Mouse (Mus musculus) limb, embryonic 15.5 days (tissue): ENCODE data around the gene Mrs2. TPM values are rescaled to one million over a fixed set of nuclear protein-coding genes. Genes with fewer than 3 reads are reported as not detected.

ENCODE experiments used
- ATAC-seq: fragments of 200-750 bp; cut with Nextera tagmentation; 2 replicates; pipeline ENCODE4 v1.8.0; 2017; ENCODE audit warnings: low read depth, moderate TSS enrichment; ENCODE audit not compliant: insufficient number of reproducible peaks, low FRiP score, low TSS enrichment
- H3K27ac ChIP-seq: fragments of 300-500 bp; sonication (generic); 2 replicates; pipeline ENCODE4 v1.5.1; 2015; ENCODE audit warnings: moderate library complexity, mild to moderate bottlenecking, inconsistent platforms
- H3K27me3 ChIP-seq: fragments of 300-500 bp; sonication (generic); 2 replicates; pipeline ENCODE4 v1.6.1; 2015; ENCODE audit warnings: inconsistent platforms
- H3K36me3 ChIP-seq: fragments of 300-500 bp; sonication (generic); 2 replicates; pipeline ENCODE4 v1.6.1; 2015; ENCODE audit warnings: inconsistent platforms
- H3K4me1 ChIP-seq: fragments of 300-500 bp; sonication (generic); 2 replicates; pipeline ENCODE4 v1.6.1; 2015; ENCODE audit warnings: inconsistent platforms
- H3K4me2 ChIP-seq: fragments of 300-500 bp; sonication (generic); 2 replicates; pipeline ENCODE4 v1.6.1; 2015; ENCODE audit warnings: mild to moderate bottlenecking, inconsistent platforms
- H3K4me3 ChIP-seq: fragments of 300-500 bp; sonication (generic); 2 replicates; pipeline ENCODE4 v1.5.1; 2015; ENCODE audit warnings: mild to moderate bottlenecking, inconsistent platforms
- H3K9ac ChIP-seq: fragments of 300-500 bp; sonication (generic); 2 replicates; pipeline ENCODE4 v1.6.1; 2015; ENCODE audit warnings: inconsistent platforms
- H3K9me3 ChIP-seq: fragments of 300-500 bp; sonication (generic); 2 replicates; pipeline ENCODE4 v1.6.1; 2016; ENCODE audit warnings: inconsistent platforms
- WGBS: fragments of 180-500 bp; shearing (Covaris S2); methylation state at CpG from one replicate; pipeline ENCODE4 v1.1.7; 2015; 5-methylcytosine and 5-hydroxymethylcytosine counted together
- polyA plus RNA-seq: library from polyadenylated mRNA; unstranded; fragments of >200 nt; fragmentation: Nextera tagmentation; extraction: Ambion mirVana; gene quantifications from 2 replicates; pipeline ENCODE4 v1.2.1, GENCODE M21; 2015

The Mrs2 gene
- polyA plus RNA-seq, 1 experiment from 2014 or later = 12.9 TPM

GRCm38 (mm10) chr13:25022386-25022785 is 2.2 kb upstream of the Mrs2 start:
- H3K36me3 ChIP-seq = no peaks in the 10 kb centered on the region
- no peak for ATAC-seq
- no peak overlapping the region for H3K4me3 ChIP-seq
- peaks cover 15% of the 10 kb centered on the region; the same call in 1 of the 2 replicates for H3K4me1 ChIP-seq
- no peak overlapping the region for H3K4me2 ChIP-seq
- H3K9me3 ChIP-seq = no peaks in the 10 kb centered on the region
- no peaks in the 10 kb centered on the region for H3K27me3 ChIP-seq
- WGBS = 67% methylated on average over 4 of the region's 4 CpGs
- no peak overlapping the region for H3K9ac ChIP-seq
- H3K27ac ChIP-seq = no peak overlapping the region

DNA sequence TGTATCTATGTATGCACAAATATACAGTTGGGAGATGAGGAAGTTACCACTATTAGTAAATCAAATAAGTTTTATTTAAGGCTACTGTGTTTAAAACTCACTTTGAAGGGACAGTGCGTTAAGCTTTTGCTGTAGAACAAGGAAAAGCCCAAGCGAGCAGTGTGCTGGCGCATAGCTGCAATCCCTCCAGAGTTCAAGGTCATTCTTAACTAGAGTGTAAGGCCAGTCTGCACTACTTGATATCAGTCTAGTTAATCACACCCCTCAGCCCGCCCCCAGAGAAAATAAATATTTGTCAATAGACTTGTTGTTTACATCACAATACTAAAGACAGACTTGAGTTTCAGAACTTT is 337 bp upstream of the Mrs2 start:
- Histone ChIP-seq H3K9me3 (no peaks in the 10 kb centered on the region), H3K27ac (no peak overlapping the region), H3K9ac (peak overlapping the region; percentile 70; the same call in 1 of the 2 replicates), H3K36me3 (no peaks in the 10 kb centered on the region), H3K4me3 (peak overlapping the region; percentile 92), H3K27me3 (no peaks in the 10 kb centered on the region), H3K4me1 (peaks cover 15% of the 10 kb centered on the region; the same call in 1 of the 2 replicates), H3K4me2 (peak overlapping the region; percentile 85)
- no peak for ATAC-seq
- 56% methylated on average over 4 of the region's 4 CpGs for WGBS

DNA sequence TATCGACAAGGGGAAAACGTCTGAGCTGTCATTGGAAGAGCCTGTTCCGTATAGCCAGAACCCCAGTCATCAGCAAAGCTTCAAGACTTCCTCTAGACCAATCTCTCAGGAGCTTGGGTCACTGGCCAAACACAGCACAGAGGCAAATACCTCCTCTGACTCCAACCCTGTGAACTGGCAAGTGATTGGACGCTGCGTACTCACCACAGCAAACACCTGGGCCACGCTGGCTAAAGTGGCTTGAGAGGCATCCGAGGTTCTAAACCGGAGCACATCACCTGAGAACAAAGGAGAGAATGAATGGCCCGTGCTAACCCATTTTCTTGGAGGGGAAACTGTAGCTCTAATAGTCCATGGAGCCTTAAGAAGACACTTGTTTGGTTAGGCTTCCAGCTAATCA is 1.9 kb downstream of the Mrs2 start:
- Histone ChIP-seq H3K27me3 (no peaks in the 10 kb centered on the region), H3K4me1 (peaks cover 15% of the 10 kb centered on the region; the same call in 1 of the 2 replicates), H3K9ac (no peak overlapping the region), H3K36me3 (no peaks in the 10 kb centered on the region), H3K27ac (no peak overlapping the region), H3K4me2 (no peak overlapping the region), H3K9me3 (no peaks in the 10 kb centered on the region), H3K4me3 (no peak overlapping the region)
- no peak for ATAC-seq
- WGBS = 90% methylated on average over 9 of the region's 9 CpGs

GRCm38 (mm10) chr13:25007115-25007514 is 13.1 kb downstream of the Mrs2 start:
- Histone ChIP-seq H3K9ac (no peak overlapping the region), H3K27me3 (no peaks in the 10 kb centered on the region), H3K36me3 (peaks cover 21% of the 10 kb centered on the region), H3K27ac (no peak overlapping the region), H3K4me1 (no peaks in the 10 kb centered on the region), H3K9me3 (no peaks in the 10 kb centered on the region), H3K4me2 (no peak overlapping the region), H3K4me3 (no peak overlapping the region)
- ATAC-seq = no peak
- 76% methylated on average over 8 of the region's 8 CpGs for WGBS

- Histone ChIP-seq H3K9me3 (no peaks in the 10 kb centered on the region), H3K4me3 (no peak overlapping the region), H3K4me2 (no peak overlapping the region), H3K4me1 (no peaks in the 10 kb centered on the region), H3K9ac (no peak overlapping the region), H3K27ac (no peak overlapping the region), H3K27me3 (no peaks in the 10 kb centered on the region), H3K36me3 (peaks cover 57% of the 10 kb centered on the region)
- ATAC-seq = no peak
Measured at GRCm38 (mm10) chr13:25002965-25003364, 17.2 kb downstream of the Mrs2 start.

- 87% methylated on average over 2 of the region's 2 CpGs for WGBS
- peaks cover 84% of the 10 kb centered on the region for H3K36me3 ChIP-seq
Measured at GRCm38 (mm10) chr13:24999538-24999937, 20.6 kb downstream of the Mrs2 start.

GRCm38 (mm10) chr13:24993160-24993559 is 27.0 kb downstream of the Mrs2 start:
- Histone ChIP-seq H3K4me2 (no peak overlapping the region), H3K36me3 (peaks cover 68% of the 10 kb centered on the region), H3K4me3 (no peak overlapping the region), H3K4me1 (no peaks in the 10 kb centered on the region), H3K27ac (no peak overlapping the region), H3K27me3 (no peaks in the 10 kb centered on the region), H3K9ac (no peak overlapping the region), H3K9me3 (no peaks in the 10 kb centered on the region)
- no peak for ATAC-seq
- 27% methylated on average over 2 of the region's 2 CpGs for WGBS

More at GRCm38 (mm10) chr13:24999538-24999937, 20.6 kb downstream of the Mrs2 start:
- Histone ChIP-seq H3K9ac (no peak overlapping the region), H3K4me2 (no peak overlapping the region), H3K4me1 (no peaks in the 10 kb centered on the region), H3K4me3 (no peak overlapping the region), H3K9me3 (no peaks in the 10 kb centered on the region), H3K27me3 (no peaks in the 10 kb centered on the region), H3K27ac (no peak overlapping the region)
- ATAC-seq = no peak

GRCm38 (mm10) chr13:24989006-24989405 is 31.2 kb downstream of the Mrs2 start:
- Histone ChIP-seq H3K27ac (no peak overlapping the region), H3K4me3 (no peak overlapping the region), H3K36me3 (peaks cover 28% of the 10 kb centered on the region), H3K9ac (no peak overlapping the region), H3K4me1 (no peaks in the 10 kb centered on the region), H3K4me2 (no peak overlapping the region), H3K27me3 (no peaks in the 10 kb centered on the region), H3K9me3 (no peaks in the 10 kb centered on the region)
- ATAC-seq = no peak
- 78% methylated on average over 6 of the region's 6 CpGs for WGBS

DNA sequence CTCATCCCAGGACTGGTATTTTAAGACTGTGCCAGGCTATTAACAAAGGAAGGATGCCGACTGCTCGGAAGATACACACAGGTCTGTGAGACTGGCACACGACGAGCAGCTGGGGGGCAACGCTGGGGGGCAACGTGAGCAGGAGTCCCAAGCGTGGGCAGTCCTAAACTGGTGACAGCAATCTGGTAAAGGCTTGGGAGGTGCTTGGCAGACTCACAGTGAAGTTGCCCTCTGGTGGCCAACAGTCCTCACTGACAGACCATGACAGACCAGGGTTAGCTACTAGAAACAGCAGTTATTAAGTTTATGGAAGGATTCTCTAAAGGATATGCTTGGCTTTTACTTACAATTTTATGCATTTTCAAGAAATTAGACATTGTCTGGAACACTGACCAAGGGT is 31.8 kb downstream of the Mrs2 start:
- H3K27ac ChIP-seq = no peak overlapping the region
- H3K27me3 ChIP-seq = no peaks in the 10 kb centered on the region
- WGBS = 43% methylated on average over 7 of the region's 7 CpGs
- H3K9ac ChIP-seq = no peak overlapping the region
- H3K4me2 ChIP-seq = no peak overlapping the region
- no peak overlapping the region for H3K4me3 ChIP-seq
- no peaks in the 10 kb centered on the region for H3K4me1 ChIP-seq
- H3K9me3 ChIP-seq = no peaks in the 10 kb centered on the region
- H3K36me3 ChIP-seq = peaks cover 28% of the 10 kb centered on the region
- no peak for ATAC-seq

GRCm38 (mm10) chr13:24985435-24985834 is 34.7 kb downstream of the Mrs2 start:
- Histone ChIP-seq H3K9ac (no peak overlapping the region), H3K27ac (no peak overlapping the region), H3K9me3 (no peaks in the 10 kb centered on the region), H3K4me1 (no peaks in the 10 kb centered on the region), H3K27me3 (no peaks in the 10 kb centered on the region), H3K4me2 (no peak overlapping the region), H3K36me3 (peaks cover 10% of the 10 kb centered on the region), H3K4me3 (no peak overlapping the region)
- whole genome bisulfite sequencing = 78% methylated on average over 2 of the region's 2 CpGs
- no peak for ATAC-seq

DNA sequence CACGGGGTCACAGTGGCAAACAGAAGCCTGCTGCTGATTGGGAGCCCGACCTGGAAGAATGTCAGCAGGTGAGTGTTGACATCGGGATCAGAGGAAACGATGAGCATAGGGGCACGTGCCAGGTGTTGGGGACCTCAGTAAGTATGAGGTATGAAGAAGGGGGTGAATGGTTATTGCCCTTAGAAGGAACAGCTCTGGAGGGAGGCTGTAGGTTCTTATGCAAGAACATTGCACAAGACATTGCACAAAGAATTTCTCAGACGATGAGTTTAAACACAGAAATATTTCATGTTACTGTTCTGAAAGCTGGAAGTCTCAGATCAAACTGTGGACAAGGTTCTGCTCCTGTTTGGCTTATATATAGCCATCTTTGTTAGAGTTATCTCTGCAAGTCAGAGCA is 39.1 kb downstream of the Mrs2 start:
- no peaks in the 10 kb centered on the region for H3K36me3 ChIP-seq
- no peaks in the 10 kb centered on the region for H3K27me3 ChIP-seq
- WGBS = 80% methylated on average over 6 of the region's 6 CpGs
- no peak overlapping the region for H3K27ac ChIP-seq
- H3K9ac ChIP-seq = no peak overlapping the region
- no peak for ATAC-seq
- H3K4me3 ChIP-seq = no peak overlapping the region
- H3K4me2 ChIP-seq = no peak overlapping the region
- no peaks in the 10 kb centered on the region for H3K9me3 ChIP-seq
- no peaks in the 10 kb centered on the region for H3K4me1 ChIP-seq

DNA sequence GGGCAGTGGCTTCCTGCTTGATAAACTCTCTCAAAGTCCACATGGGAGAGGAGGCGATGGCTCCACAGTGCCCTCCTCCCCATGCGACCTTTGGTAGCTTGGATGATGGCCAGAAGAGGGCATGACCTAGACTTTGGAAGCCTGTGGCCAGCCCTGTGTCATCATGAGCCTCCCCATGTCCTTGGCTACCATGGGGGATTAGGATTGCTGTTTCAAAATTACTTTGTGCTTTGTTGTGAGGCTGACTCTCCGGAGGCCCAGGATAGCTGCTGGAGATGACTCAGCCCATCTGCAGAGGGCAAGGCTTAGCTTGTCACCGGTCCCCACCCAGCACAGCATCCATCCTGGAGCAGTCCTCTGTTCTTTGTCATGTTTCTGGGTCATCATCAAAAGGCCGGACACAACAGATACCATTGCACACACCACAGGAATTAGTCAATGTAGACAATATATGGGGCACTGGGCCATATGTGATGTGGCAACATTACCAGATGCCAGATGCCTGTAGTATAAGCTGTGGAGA is 42.3 kb downstream of the Mrs2 start:
- no peak overlapping the region for H3K27ac ChIP-seq
- WGBS = 78% methylated on average over 5 of the region's 5 CpGs
- no peak overlapping the region for H3K4me3 ChIP-seq
- no peak overlapping the region for H3K9ac ChIP-seq
- H3K4me1 ChIP-seq = no peaks in the 10 kb centered on the region
- no peak for ATAC-seq
- H3K9me3 ChIP-seq = no peaks in the 10 kb centered on the region
- no peak overlapping the region for H3K4me2 ChIP-seq
- H3K27me3 ChIP-seq = no peaks in the 10 kb centered on the region
- no peaks in the 10 kb centered on the region for H3K36me3 ChIP-seq

GRCm38 (mm10) chr13:24976384-24976783 is 43.8 kb downstream of the Mrs2 start:
- Histone ChIP-seq H3K4me2 (no peak overlapping the region), H3K4me3 (no peak overlapping the region), H3K9ac (no peak overlapping the region), H3K4me1 (no peaks in the 10 kb centered on the region), H3K9me3 (no peaks in the 10 kb centered on the region), H3K27ac (no peak overlapping the region), H3K36me3 (no peaks in the 10 kb centered on the region), H3K27me3 (no peaks in the 10 kb centered on the region)
- no peak for ATAC-seq
- WGBS = 42% methylated on average over 4 of the region's 4 CpGs
